Mouse (Mus musculus) heart, postnatal 14 days (tissue): ENCODE measurements around the gene Zmpste24. TPM values are rescaled to one million over a fixed set of nuclear protein-coding genes. Genes with fewer than 3 reads are reported as not detected.
A peak's percentile ranks its signal among the peaks of the same experiment; 100 is the strongest.

Experiments used
- DNase-seq, 2 experiments: peaks; one replicate each; pipeline ENCODE4 v3.0.0; 2021 to 2022
- intact Hi-C: fragments of 180-260 bp; cut with DNase I; formaldehyde crosslinking; loops from one replicate; pipeline ENCODE4 v1.15.1; 2025
- total RNA-seq, 2 experiments: library from RNA; stranded (reverse); gene quantifications; 2 replicates each; pipeline ENCODE4 v1.2.3; 2021

Gene Zmpste24
- total RNA-seq, 2 experiments from 2014 or later, result 19.9 to 22.1 TPM

DNA sequence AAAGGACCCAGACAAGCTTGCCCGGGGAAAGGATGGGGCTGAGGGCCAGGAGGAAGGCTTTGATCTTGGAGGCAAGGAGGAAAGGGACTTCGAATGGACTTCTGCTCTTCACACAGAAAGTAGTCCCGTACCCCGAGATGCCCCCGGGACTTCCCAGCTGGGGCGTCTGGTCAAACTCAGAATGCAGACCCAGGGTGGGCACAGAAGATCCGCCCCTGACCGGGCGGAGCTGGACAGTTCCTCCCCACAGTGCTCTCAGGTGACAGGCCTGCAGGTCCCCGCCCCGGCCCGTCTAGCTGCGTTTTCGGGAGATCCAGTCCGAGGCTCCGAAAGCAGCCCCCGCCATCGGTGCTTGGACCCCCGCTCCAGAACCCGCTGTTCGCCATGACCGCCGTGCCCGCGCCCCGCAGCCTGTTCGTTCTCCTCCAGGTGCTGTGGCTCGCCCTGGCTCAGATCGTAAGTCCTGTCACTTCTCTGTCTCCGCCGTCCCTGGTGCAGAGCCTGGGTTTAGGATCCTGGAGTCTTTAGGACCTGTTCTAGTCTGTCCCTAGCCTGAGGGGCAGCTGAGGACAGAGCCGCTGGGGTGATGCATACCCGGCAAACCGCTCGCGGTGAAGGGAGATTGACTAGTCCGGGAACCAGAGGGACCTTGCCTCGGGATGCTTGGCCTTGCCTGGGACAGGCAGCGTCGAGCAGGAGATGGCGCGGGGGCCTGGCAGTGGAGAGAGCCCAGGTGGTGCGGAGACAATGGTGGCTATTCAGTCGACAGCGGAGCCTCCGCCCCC, 58.5 kb downstream of the Zmpste24 start, which contains the start of gene Col9a2:
Col9a2 (plus strand) TSS at position 55 of the 785 bp plus-strand sequence.
- peak; percentile 17 to 32 for DNase-seq
- intact Hi-C loops, result loop anchor here (2.0 kb wide), 1 partner anchor 55 kb away; no protein-coding TSS in a partner anchor

DNA sequence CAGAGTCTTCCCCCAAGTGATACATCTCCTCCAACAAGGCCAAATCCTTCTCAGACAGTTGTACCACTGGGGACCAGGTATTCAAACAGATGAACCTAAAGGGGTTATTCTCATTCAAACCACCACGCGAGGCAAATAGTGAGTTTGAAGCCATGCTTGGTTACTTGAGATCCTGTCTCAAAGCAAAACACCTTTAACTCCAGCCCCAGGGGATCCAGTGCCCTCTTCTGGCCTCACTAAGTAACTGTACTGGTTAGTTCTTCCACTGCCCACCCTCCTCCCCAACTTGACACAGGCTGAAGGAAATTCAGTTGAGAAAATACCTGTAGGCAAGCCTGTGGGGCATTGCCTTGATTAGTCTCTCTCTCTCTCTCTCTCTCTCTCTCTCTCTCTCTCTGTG, 65.0 kb downstream of the Zmpste24 start:
- DNase-seq, result no peak
- intact Hi-C loops, result no loop called here

DNA sequence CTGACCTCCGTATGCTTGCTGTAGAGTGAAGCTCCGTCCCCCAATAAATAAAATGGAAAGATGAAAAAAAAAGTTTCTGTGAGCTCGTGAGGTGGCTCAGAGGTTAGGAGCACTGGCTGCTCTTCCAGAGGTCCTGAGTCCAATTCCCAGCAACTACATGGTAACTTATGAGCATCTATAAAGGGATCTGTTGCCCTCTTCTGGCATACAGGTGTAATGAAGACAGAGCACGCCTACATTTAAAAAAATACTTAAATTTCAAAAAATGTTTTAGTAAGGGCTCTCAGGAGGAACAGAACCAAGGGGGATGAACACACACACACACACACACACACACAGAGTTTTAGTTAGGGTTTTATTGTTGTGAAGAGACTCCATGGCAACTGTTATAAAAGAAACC, 66.6 kb downstream of the Zmpste24 start:
- intact Hi-C loops, result loop anchor here (2.0 kb wide), 1 partner anchor 45 kb away; no protein-coding TSS in a partner anchor
- no peak for DNase-seq

DNA sequence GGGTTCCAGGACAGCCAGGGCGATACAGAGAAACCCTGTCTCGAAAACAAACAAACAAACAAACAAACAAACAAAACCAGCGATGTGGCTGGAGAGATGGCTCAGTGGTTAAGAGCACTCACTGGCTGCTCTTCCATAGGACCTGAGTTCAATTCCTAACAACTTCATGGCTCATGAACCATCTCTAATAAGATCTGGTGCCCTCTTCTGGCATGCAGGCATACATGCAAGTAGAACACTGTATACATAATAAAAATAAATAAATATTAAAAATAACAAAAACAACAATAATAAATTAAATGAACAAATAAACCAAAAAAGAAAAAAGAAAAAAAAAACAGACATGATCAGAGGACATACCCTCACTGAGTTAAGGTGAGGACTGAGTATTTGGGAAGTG, 68.4 kb downstream of the Zmpste24 start:
- intact Hi-C loops, result loop anchor here (2.0 kb wide), 1 partner anchor 43 kb away; no protein-coding TSS in a partner anchor
- no peak for DNase-seq

DNA sequence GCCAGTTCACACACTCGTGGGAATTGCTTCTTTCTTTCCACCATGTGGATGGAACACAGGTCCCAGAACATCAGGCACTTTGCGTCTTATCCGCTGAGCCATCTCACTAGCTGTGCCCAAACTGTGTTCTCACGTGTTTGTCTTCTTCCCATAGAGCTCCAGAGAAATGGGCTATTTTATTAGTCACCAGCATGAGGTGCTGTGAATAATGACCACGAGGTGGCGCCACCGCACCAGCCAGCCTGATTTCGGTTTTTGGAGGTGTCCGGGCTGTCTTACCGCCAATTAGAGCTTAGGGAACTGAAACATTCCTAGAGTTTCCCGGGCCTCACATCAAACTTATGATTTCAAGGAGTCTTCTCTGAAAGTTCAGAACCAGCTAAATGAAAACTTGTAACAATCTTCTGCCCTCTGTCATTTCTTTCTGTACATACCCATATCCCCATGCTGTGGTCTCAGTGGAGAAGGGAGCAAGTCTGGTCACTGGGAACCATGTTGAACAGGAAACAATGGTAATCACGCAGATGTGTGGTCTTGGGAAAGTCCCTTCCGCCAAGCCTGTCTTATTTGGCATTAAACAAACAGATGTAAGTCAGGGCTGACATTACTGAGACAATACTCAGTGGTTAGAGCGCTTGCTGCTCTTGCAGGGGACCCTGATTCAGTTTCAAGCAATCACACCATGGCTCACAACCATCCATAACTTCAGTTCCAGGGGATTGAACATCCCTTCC, 69.2 kb downstream of the Zmpste24 start:
- intact Hi-C loops, result loop anchor here (1.0 kb wide), 1 partner anchor 203 kb away; no protein-coding TSS in a partner anchor
- peak; percentile 59 to 77 for DNase-seq

DNA sequence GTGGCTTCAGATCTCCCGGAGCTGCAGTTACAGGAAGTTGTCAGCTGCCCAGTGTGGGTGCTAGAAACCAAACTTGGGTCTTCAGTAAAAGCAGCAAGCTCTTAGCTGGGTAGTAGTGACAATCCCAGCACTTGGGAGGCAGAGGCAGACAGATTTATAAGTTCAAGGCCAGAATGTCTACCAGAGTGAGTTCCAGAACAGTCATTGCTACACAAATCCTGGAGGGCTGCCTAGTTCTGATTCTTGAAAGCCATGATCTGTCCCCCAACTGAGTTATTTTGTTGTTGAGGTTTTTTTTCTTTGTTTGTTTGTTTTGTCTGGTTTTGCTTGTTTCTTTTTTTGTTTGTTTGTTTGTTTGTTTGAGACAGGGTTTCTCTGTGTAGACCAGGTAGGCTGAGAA, 69.9 kb downstream of the Zmpste24 start:
- intact Hi-C loops, result loop anchor here (1.0 kb wide), 1 partner anchor 204 kb away; no protein-coding TSS in a partner anchor
- no peak for DNase-seq

DNA sequence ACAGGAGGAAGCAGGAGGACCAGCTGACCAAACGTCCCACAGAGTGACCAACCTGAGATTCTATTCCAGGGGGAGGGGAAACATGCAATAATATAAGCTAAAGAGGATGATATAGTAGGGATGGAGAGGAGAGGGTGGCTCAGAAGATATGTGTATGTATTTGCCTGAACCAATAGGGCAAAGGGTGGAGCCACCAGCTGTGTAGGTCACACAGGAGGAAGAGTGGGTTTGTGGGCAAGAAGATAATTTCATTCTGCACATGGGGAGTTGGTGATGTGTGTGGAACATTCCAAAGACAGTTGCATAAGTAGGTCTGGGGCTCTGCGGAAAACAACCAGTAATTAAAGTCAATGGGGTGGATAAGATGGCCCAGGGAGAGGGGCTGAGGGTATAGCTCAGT, 72.4 kb downstream of the Zmpste24 start:
- no peak for DNase-seq
- intact Hi-C loops, result no loop called here

DNA sequence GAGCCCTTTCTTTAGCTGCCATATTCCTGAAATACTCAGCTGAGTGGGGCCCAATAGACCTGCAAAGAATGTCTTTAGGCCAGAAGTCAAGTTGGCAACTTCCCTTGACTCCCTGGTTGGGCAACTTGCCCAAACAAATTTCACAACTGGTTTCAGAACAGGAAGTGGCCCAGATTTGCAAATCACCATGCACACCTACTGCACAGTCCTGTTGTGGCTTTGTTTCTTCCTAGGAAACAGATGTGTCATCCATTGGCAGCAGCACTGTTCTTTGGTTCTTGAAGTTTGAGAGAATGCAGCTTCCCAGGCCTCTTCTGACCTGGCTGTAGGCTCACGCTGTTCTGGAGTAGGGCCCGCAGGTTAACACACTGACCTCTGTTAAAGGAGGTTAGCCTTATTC, 74.1 kb downstream of the Zmpste24 start:
- peak; percentile 31 to 44 for DNase-seq
- intact Hi-C loops, result no loop called here

DNA sequence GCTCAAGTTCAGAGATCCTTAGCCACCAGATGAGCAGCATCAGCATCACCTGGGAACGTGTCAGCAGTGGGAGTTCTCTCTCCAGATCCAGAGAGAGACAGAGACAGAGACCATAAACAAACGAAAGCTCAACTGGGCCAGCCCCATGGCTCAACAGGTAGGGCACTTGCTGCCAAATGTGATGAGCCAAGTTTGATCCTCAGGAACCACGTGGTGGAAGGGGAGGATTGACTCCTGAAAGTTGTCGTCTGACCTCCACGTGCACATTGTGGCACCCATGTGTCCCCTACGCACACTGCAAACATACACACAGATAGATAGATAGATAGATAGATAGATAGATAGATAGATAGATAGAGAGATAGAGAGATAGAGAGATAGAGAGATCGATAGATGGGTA, 74.6 kb downstream of the Zmpste24 start:
- intact Hi-C loops, result no loop called here
- DNase-seq, result no peak

DNA sequence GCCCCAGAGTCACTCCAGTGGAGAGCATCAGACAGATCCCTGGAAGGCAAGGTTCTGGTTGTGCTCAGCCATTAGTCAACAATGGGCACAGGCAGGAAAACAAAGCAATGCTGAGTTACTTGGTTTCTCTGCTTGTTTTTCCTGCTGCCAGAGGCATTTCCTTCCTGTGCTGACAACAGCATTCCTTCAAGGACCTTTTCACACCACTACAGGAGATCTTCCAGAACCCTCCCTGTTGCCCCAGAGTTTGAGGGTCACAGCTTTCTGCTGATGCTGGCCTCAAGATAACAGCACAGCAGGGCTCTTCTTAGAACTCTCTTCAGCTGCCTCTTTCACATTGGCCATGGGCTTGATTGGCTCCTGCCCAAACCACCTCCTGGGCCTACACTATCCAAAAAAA, 76.1 kb downstream of the Zmpste24 start:
- intact Hi-C loops, result no loop called here
- DNase-seq, result no peak

DNA sequence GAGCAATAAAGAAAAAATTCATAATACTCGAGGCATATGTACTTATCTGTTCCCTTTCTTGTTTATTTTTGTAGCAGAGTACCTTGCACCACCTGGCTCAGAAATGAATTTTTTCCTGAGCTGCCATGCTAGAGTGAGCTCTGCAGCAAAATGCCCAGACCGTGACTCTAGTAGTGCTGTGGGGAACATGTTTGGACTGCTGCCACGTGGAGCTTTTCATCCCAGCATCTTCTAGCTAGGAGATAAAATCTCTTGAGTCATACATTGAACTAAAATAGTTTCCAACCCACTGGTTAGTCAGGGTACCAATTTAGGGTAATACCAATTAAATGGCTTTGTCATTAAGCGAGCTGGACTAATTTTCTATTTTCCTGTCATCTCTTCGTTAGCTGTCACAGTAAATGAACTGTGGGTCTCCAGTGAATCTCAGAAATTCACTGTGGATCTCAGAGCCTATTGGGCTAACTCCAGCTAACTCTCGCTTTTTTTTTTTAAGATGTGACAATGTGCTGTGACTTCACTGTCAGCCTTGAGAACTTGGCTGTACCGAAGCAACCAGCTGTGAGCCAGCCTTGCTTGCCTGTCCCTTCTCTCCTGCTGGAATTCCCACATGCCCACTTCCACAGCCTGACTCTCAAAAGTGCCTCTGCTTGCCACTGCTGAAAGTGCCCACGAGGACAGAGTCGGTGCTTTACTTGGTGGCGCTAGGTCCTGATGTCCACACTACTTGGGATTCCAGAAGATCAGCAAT, 77.8 kb downstream of the Zmpste24 start:
- intact Hi-C loops, result no loop called here
- no peak for DNase-seq

DNA sequence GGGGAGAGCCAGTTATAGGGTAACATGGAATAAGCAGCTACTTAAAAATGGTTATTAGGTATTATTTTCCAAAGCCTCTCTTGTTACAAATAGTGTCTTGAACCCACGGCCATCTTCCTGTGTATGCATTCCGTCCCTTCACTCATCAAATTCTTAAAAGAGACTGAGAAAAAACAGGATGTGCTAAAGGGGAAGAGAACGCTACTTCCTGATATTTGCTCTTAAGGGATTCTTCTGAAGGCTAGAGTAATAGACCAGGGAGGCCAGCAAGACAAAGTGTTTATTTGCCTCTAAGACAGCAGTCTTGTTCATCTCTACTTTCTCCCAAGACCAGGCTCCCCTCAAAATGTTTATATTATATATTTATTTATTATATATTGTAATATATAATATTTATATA, 79.8 kb downstream of the Zmpste24 start:
- no peak for DNase-seq
- intact Hi-C loops, result no loop called here

DNA sequence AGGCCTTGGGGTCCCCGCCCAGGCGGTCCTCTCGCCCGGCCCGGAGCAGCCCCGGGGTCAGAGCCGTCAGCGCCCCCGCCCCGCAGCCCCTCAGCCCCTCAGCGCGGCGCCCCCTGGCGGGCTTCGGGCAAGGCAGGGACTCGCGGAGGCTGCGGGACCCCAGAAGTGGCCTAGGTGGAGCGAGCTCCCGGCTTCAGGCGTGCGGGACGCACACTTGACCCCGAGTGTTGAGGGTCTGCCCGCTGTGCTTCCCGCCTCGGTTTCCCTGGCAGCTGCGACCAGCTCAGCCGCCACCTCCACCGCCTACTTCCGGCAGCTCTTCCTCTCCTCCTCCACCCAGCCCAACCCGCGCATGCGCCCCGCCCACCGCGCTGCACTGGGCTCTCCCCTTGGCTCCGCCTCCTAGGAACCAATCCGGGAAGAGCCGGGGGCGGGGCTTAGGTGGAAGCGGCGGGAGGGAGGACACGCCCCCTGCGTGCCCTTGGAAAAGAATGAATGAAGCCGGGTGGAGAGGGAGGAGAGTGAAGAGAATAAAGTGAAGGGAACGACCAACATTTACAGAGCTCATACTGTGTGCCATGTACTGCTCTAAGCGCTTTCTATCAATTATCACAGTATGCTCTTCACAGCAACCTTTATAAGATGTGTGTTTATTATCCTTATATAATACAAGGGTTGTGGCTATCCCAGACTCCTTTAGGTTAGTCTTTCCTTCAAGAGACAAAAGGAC, 80.9 kb downstream of the Zmpste24 start, which contains the start of gene Smap2:
Smap2 (minus strand) TSS at position 320 of the 730 bp plus-strand sequence.
- intact Hi-C loops, result loop anchor here (2.0 kb wide), 1 partner anchor 24 kb away; no protein-coding TSS in a partner anchor
- DNase-seq, result peak; percentile 100

DNA sequence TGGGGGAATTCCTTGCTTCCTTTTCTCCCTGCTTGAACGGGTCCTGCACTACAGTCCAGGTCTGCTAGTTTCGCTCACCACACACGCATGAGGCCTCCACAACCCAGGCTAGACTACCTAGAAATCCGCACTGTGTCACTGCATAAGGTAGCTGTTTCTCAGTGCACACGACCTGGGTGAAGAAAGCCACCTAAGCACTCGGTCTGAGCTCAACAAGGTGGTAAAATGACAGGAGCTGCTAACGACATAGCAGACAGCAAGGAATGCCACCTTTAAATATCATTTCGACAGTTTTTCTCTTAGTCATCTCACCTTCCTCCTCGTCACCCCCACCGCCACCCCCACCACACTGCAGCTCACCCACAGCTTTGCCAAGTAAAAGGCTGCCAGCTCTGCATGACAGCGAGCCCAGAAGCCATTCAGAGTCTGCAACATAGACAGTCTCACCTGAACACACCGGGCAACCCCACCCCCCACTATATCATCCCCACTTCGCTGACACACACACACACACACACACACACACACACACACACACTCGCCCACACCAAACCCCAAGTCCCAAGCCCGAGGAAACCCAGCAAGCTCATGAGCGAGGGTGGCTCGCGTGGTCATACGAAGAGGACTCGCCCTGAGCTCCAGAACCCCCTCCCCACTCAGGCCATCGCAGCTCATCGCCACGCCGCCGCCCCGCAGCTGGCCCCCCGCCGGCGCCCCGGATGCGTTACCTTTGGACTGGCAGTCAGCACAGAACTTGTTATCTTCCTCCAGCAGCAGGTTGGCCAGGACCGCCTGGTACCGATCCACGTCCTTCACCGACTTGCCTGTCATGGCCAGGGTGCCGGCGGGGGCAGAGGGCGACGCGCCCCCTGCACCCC, 81.8 kb downstream of the Zmpste24 start:
- DNase-seq, result peak in 1 of 2 experiments; percentile 33
- intact Hi-C loops, result loop anchor here (2.0 kb wide), 1 partner anchor 23 kb away; no protein-coding TSS in a partner anchor

DNA sequence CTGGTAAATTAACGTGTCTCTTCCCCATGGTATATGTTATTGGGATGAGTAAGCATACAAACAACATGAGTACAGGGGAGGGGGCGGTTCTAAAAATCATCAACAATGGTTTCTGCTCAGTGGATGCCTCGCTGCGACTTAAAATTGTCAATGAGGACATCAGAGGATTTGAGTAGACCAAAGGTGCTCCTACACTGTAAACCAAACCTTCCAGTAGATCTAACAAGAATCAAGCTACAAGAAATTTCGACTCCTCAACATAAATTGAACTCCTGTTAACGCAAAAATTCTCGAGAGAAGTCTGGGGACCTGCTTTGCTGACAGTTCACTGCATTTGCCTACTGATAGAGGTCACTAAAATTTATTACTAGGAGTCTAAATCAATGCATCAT, 82.8 kb downstream of the Zmpste24 start:
- intact Hi-C loops, result no loop called here

DNA sequence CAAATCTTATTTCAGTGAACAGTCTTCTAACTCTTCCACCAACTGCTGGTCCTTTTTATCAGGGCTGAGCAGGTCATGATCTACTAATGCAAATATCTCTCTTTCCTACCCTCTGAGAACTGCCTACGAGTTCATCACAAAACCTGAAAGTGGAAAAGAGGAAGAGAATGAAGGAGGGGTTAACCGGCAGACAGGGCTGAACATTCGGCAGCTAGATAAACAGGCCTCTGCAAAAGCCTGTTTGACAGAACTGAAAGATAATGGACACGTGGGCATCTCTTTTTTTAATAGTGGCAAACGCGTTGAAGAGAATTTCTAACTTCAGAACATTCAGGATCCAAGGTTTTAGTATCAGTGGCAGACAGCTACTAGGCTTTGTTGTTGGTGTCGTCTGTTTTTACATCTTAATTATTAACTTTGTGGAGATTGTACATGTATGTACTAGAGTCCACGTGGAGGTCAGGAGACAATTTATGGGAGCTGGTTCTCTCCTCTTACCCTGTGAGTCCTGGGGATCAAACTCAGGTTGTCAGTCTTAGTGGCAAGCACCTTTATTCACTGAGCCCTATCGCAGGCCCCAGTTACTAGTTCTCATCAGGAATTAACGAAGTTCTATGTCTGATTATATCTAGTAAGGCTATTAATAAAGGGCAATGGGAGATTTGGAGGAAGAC, 83.3 kb downstream of the Zmpste24 start:
- DNase-seq, result no peak
- intact Hi-C loops, result no loop called here

More for the DNA sequence above, 82.8 kb downstream of the Zmpste24 start:
- no peak for DNase-seq

DNA sequence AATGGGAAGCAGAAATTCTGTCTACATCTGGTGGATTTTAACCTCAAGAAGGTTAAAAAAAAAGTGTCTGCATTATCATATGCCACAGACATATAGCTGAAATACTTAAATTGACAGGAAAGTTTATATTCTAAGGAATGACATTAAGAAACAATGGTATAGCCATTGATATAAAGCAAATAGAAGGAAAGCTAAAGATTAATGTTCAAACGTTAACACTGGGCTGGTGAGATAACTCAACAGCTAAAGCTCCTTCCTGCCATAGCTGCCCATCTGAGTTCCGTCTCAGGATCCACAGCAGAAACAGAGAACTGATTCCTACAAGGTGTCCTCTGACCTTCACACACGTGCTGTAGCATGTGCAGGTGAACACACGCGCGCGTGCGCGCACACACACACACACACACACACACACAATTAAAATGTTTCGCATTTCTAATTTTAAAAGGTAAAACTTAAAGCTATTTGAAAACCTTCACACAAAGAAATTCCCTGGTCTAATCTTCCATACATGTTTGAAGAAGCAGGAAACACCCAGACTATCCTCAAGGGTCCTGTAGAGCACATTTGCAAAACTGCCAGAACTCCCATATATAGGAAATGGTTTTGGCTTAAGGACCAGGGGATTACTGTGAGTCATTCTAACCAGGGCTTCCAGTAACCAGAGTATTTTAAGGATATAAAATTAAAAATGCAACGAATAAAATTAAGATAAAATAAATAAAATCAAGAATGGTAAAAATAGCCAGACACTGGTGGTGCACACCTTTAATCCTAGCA, 87.1 kb downstream of the Zmpste24 start:
- no peak for DNase-seq
- intact Hi-C loops, result no loop called here
